Mouse (Mus musculus): ENCODE data around the gene 4921504E06Rik.

4921504E06Rik gene

DNA sequence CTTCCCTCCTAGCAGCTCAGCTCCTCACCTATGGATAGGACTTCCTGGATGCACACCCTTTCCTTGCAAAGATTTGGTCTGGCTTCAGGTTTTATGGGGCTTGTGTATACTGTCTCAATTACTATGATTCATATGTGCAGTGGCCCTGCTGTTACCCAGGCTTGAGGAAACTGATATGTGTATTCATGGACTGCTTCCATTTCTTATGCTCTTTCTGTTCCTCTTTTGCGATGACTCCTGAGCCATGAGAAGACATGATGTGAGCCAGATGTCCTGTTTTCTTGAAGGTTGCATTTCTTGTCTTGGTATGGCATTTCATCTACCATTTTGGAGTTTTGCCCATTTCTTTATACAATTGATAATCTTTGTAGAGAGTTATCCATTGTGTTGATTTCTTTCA, 48.0 kb downstream of the 4921504E06Rik start:
- no peak for DNase-seq (ENCODE audit: low spot score in 2 of 2)

DNA sequence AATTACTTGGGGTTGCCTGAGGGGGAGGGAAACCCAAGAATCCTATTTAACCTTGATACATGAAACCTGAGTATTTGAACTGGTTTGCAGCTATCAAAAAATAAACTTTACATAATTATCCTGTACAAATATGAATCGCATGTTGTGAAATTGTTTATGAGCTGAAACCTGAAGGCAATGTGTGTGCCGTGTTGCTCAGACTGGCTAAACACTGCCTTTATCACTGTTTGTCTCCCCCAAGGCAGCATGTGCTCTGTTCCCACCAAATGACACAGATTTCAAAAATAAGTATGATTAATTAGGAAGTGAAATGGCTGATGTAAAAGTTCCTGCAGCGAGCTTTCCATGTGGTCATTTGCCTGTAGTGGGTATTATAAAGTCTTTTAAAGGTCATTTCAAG, 63.5 kb downstream of the 4921504E06Rik start:
- DNase-seq (ENCODE audit: low spot score in 2 of 2) = no peak

DNA sequence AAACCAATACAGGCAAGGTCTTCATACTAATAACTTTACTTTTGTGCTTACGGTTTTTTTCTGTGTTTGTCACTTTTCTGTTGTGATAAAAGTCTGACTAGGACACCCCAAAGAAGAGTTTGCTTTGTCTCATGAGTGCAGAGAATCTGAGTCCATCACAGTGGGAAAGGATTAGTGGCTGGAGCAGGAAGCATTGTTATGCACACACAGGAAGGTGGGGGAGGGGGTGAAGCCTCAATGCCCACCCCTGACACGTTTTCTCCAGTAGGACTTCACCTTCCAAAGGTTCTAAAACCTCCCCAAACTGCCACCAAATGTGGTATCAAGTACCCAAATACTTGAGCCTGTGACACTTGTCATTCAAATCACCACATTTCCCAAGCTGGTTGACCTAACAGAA, 91.8 kb downstream of the 4921504E06Rik start:
- DNase-seq (ENCODE audit: low spot score in 2 of 2) = no peak

DNA sequence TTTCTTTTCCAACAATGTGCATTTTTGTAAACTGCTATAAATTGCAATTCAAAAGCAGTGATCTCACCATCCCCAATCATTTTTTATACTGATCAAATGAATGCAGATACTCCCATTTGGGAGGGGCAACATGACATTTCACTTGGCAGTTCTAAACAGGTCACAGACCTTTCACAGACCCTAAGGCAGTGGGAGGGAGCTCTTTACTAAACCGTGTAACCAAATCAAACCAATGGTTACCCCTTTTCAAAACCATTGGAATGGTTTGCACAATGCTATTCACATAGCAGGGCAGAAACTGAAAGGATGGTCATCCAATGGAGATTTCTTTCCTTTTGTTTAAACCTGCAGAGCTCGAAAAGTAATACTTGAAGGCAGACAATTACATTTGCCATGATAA, 94.9 kb downstream of the 4921504E06Rik start:
- DNase-seq (ENCODE audit: low spot score in 2 of 2) = no peak

DNA sequence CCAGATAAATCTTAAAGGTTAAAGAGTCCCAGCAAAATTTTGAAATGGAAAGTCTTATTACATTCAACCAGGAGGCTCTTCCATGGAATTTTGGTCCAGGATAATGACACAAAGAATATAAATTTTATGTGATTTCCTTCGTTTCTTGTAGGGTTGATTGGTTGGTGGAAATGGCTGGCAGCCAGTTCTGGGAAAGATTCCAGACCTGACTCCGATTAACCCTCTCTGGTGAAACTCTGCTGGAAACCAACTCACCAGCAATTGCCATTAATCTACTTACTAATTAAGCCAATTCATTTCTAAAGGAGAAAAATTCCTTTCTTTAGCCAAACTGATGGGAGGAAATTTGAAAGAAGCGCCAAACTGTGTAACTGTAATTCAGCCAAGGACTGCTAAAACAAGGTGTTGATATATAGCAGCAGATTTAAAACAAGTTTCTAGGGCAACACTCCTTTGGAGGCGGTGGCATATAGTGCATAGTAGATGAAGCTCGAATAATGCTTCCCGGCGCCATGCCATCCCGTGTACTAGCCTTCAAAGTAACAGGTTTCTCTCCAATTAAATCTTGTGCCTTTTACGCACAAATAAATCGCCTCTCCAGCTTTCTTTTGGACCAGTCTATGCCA, 97.7 kb downstream of the 4921504E06Rik start:
- DNase-seq (ENCODE audit: low spot score in 2 of 2) = no peak

DNA sequence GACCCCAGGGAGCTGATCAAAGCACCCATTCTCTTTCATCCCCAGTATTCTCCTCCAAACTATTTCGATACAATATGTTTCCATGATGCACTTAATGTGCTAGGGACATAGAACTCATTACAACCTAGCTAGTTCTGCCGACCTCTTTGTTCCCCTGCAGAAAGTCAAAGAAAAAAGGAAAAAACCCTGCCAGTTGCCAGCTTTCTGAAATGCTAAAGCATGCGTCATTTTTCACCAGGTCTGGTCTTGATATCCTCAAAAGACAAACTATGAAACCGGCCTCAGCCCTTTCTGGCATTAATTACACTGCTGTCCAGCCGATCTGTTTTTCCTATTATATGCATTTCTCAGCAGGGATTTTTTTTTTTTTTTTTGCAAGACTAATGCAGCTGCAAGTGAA, 98.5 kb downstream of the 4921504E06Rik start:
- no peak for DNase-seq (ENCODE audit: low spot score in 2 of 2)

DNA sequence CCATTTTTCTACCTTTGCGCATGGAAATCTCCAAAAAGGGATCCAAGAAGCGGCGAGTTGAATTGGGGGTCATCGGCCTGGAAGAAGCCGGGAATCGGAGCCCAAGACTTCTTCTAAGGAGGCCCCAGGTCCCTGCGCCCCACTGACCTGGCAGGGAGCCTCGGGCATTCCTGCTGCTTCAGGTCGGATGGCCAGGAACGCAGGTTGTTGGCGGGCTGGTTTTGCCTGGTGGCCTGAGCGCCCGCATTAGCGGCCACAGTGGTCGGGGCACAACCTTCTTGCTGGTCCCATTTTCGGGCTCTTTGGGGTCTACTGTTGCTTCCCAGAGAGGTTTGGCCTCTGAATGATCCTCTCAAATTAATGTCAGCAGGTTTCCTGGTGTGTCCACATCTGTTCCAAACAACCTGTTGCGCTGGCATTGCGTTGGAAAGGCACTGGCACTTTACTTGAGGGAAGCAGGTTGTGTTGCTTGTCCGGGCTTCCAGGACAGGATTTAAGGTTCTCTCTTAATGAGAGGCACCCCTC, 101.1 kb downstream of the 4921504E06Rik start:
- DNase-seq (ENCODE audit: low spot score in 2 of 2) = no peak

DNA sequence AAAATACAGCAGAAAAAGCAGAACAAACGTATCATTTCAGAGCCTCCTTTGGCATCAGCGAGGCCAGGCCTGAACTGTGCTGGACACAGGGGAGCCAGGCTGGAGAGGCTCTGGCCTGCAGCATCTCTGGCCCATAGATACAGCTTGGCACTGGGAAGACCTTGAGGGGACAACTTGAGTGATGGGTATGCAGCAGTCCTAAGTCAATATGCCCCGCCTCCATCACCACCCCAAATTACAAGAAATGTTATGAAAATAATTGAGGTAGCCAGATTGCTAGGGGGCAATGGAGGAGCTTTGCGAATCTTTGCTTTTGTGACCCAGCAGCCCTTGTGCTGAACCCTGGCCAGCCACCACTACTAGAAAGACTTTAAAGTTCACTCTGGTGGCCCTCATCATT, 104.4 kb downstream of the 4921504E06Rik start:
- no peak for DNase-seq (ENCODE audit: low spot score in 2 of 2)

DNA sequence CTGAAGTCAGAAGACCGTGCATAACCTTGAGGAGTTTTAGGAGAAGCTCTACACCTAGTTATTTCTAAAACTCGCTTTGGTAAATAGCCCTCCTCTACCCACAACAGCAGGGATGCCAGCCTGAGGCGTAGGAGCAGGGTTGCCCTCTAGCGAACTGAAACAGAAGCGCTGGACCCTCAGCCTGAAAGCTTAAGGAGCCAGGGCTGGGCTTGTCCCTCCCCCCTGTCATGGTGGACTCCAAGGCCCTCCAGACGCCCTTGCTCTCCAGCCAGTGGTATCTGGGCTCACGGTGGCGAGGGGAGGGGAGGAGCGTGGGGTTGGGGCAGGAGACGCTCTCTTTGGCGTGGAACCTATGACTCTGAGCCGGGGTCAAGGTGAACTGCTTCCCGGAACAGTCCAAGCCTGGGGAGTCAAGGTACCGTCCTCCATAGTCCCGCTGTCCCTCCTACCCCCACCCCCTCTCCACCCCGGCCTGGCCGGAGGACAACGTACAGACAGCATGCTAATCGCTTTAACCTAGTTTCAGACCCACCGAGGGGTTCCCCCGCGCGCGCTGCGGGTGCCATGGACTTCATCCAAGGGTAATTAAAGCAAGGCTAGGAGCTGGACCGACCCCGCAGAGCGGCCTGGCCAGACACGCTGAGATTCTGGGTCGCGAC, 105.5 kb downstream of the 4921504E06Rik start:
- no peak for DNase-seq (ENCODE audit: low spot score in 2 of 2)

DNA sequence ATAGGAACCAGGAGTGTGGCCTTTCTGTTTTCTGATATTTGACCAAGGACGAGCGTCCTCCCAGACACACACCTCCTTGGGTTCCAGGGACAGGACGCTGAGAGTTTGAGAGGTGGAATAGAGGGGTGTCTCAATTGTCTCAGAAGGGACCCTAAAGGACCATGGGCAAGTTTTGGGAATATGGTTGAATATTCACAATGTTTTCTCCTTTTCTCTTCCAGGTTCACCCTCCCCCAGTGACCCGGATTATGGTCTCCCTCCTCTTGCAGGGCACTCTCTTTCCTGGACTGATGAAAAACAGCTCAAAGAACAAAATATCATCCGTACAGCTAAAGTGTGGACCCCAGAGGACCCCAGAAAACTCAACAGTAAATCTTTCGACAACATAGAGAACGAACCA, 107.0 kb downstream of the 4921504E06Rik start:
- DNase-seq (ENCODE audit: low spot score in 2 of 2) = no peak

DNA sequence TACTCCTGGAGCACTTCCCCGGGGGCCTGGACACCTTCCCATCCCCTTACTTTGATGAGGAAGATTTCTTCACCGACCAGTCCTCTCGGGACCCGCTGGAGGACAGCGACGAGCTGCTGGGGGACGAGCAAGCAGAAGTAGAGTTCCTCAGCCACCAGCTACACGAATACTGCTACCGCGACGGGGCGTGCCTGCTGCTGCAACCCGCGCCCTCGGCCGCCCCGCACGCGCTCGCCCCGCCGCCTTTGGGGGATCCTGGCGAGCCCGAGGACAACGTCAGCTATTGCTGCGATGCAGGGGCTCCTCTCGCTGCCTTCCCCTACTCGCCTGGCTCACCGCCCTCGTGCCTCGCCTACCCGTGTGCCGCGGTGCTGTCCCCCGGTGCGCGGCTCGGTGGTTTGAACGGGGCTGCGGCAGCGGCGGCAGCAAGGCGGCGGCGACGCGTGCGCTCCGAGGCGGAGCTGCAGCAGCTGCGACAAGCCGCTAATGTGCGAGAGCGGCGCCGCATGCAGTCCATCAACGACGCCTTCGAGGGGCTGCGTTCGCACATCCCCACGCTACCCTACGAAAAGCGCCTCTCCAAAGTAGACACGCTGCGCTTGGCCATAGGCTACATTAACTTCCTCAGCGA, 107.7 kb downstream of the 4921504E06Rik start:
- no peak for DNase-seq (ENCODE audit: low spot score in 2 of 2)

DNA sequence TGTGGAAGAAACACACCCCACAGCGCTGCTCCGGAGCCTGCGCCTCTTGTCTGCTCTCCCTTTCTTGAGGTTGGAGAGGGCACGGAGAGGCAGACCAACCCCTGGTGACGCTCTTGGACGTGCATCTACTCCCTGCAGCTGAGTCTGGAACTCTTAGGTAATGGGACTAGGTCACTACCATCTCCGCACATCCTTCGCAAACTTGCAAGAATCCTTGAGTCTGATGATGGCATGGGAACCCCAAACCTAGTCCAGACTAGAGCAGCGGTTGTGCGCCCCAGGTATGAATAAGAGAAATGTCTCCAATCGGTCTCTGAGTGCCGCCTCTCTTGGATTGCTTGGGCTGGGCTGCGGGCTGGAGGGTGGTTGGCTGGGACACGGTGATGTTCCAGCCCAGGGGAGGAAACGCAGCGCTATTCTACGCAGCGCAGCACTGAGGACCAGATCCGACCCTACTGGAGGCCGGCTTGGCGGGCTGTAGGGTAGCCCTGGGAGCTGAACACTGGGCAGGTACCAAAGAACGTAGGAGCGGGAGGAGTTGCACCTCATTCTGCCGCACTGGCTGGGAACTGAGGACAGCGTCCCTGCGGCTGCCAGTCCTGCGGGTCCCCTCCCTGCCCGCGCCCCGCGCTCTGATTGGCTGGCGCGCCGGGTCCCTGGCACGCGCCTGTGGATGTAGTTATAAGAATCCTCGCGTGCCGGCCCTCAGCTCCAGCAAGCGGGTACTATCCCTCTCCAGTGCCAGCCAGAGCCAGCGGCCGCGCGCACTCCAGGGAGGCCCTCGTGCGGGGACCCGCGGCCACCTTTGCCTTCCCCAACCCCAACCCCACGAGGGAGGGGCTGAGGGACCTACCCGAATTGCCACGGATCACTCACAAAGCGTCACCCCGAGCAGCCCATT, 108.5 kb downstream of the 4921504E06Rik start, which contains the start of gene Ptf1a:
TSS of gene Ptf1a (plus strand) at position 733 of the 901 bp plus-strand sequence.
- DNase-seq (ENCODE audit: low spot score in 2 of 2) = no peak

DNA sequence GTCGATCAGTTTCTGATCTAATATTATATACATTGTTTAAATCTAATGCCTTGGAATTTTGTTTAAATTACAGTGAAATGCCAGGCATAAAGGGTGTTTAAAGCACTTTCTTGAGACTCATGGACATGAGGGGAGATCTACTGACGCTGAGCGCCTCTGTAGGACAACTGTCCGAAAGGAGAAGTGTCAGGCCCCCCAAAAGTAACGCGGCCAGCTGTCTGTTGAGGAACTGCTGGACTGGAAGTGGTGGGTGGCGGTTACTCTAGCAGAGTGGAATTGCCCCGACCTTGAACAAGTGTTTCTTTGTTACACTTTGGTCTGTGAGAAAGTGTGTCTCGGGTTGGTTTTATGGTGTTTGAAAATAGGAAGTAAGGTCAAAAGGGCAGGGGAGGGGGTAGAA, 109.4 kb downstream of the 4921504E06Rik start:
- no peak for DNase-seq (ENCODE audit: low spot score in 2 of 2)

DNA sequence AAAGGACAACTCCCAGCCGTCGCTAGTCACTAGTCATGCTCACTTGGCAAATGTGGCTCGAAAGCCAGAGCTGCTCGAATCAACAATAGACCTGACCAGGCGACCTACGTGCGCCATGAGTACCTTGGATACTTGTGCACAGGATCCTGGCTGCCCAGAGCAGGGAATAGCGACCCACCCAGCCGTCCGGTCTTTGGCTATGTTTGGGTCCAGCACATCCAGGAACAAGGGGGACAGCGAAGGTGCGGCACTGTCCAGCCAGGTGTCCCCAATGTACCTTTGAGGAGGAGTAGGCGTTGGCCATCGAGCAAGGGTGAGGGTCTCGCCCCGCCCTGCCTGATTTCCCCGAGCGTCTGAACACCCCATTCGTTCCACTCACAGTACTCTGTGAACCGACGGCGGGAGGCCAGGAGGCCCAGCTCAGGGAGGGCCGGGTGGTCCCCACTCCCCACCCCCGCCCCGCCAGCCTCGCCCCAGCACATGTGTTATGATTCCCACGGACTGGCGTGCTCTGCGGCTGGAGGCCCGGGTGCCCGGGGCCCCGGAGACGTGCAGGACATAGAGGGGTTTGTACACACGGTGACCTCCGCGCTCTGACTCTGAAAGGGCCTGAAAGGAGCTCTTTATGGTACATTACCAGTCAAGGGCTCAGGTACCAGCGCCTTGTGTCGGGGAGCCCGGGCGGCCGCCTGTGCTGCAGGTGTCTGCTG, 121.9 kb downstream of the 4921504E06Rik start:
- no peak for DNase-seq (ENCODE audit: low spot score in 2 of 2)

DNA sequence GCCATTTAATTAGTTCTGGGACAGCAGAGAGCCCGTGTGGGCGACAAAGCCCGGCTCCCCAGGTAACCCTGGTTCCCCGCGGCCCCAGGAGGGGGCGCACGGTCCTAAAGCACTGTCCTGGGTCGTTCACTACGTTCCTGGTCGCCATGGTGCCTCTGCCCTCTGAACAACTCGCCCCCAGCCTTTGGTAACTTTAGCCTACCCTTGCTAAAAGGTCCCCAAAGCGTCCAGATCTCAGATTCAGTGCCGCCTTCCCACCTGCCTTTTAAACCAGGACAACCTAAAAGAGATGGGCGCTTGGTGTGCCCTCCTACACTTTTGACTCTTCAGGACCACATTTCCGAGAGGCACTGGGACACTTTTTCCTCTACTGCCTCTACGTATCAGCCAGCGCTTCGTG, 122.5 kb downstream of the 4921504E06Rik start:
- DNase-seq (ENCODE audit: low spot score in 2 of 2) = no peak

DNA sequence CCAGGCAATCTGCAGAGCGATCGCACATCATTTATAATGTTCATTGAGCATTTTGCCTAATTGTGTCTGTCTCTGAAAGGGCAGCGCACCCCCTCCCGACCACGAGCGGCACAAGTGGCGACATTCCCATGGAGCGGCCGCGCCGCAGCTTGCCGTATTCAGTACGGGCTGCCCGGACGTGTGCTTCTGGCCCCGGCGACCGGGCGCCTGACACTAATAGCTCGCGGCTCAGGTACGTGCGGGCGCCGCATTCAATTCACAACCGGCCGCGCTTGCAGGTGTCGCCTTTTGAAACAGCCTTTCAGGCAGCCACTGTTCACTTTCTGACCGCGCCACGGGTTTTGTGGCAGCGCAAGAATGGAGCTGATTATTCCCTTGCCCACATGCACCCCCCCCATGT, 123.0 kb downstream of the 4921504E06Rik start:
- no peak for DNase-seq (ENCODE audit: low spot score in 2 of 2)

DNA sequence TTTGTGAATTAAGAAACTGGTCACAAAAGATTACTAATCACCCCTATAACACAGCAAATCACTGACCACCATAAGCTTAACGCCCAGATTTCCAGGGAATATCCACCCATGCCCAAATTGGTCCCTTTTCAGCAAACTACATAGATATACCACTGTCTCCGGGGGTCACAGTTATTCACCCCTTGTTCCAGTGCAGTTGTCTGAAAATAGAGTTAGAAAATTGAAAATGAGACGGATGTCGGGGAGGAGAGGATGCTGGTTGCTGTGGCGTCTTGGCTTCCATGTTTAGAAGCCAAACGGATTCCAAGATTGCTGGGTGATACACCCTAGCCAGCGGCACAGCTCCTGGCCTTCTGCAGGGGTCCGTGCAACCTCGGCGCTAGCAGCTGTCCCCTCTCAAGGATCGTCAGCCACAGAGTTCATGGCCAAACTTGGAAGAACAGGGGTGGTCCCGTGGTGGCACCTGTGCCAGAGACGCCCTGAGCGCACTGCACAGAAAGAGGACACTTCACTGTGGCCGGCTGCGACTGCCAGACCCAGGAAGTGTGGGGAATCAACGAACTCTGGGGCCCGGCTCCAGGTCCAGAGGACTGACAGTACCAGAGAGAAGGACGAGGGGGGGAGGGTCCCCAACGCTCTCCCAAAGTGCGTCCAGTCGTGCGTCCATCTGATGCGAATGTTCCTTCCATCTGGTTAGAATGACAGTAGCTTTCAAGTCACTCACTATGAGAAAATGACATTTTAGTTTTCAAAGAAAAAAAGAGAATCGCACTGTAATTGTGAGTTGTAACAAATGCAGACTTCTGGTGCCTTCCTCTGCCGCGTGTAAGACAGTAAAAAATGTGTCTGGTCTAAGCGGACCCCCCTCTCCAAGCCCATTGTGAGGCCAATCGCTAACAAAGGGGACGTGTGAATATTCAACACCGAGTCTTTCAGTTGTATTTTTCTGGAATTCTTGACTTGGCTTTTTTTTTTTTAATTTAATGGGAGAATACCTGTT, 123.7 kb downstream of the 4921504E06Rik start:
- DNase-seq (ENCODE audit: low spot score in 2 of 2) = no peak

DNA sequence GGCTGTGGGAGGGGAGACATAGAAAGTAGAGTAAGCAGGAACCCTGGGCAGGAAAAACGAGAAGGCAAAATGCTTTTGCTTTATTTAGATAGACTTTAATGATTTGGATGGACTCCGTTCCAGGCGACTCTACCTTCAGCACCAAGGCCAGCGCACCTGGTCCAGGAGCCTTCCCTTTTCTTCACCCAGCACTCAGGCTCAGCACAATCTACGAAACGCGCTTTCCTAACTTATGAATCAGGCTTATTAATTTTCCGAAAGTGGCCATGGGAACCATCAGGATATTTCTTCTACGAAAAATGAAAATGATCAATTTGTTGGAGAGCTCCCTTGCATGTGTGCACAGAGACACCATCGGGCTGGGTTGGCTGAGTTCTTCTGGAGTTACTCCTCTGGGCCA, 124.7 kb downstream of the 4921504E06Rik start:
- DNase-seq (ENCODE audit: low spot score in 2 of 2) = no peak

DNA sequence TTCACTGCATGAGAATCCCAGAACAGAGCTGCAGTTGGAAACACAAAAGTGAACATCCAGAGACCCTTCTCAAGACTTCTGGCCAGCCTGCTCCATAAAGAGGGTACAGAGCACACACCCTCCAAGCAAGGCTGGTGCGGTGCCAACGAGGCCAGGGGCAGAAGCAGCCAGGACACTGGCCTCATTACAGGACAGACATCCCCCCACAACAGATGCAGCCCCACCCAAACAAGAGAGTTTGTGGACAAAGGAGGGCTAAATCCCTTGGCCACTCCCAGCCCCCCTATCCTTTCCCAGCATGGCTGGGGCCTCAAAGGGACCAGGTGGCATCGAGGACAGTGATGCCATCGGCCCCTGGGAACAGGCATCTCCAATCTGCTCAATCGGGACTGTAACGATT, 130.6 kb downstream of the 4921504E06Rik start:
- DNase-seq (ENCODE audit: low spot score in 2 of 2) = no peak

DNA sequence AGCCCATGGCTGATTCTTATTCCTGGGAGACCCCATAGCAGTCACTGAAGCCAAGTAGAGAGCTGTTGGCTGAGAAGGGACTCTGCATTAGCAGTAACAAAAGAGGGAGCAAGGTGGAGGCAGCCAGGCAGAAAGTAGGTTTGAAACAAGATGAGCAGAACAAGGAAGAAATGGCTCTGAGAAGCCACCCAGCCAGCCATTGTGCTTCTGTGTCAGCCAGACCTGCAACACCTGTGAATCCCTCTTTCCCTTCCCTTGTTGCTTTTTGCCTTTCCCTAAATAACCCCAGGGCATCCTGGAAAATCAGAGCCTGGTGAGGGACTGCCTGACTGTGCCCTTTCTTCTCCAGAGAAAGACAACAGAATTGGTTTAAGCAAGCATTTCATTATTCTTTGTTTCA, 131.5 kb downstream of the 4921504E06Rik start:
- no peak for DNase-seq (ENCODE audit: low spot score in 2 of 2)

All from frontal cortex, postnatal 36 days (tissue).